Mouse (Mus musculus): Measurements from ENCODE around the gene Ado. TPM values are rescaled to one million over a fixed set of nuclear protein-coding genes. Genes with fewer than 3 reads are reported as not detected.
A peak's percentile ranks its signal among the peaks of the same experiment; 100 is the strongest.

The Ado gene
- 15.5 and 15.9 TPM in 2 replicates for total RNA-seq (2015)
- 19.7 and 21.2 TPM in 2 replicates for total RNA-seq (2017)

DNA sequence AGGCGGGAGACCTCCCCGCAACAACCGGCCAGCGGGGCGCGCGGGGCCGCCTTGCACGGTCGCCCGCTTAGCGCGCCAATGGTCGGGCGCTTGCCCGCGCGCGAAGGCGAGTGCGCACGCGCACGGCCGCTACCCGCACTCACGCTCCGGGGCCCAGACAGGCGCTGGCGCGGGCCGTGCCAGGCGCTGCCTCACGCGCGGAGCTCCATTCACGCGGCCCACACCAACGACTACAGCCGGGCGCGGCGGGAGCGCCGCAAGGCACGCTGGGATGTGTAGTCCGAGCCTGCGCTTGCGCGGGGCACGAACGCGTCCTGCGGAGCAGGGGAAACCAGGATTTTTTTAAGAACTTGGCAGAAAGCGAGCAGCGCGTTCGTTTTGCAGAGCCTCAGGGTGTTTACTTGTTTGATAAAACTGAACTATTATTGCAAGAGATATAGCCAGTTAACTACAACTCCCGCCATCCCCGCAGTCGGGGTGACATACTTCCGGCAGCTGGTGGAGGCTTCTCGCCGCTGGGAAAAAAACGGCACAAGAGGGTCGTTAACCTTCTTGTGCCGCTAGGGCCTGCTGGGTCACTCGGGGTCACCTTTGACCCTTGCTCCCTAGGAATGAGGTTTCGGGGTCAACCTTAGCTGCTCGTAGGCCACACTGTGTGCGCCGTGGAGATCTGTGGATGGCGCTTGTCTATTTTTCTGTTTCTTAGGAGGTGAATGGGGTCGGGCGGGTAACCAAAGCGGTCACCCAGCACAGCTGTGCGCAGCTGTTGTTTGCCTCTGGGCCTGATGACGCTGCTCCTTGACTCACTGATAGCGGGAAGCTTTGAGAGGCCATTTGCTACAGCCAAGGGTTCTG, at the start of gene Ado:
Gene Ado (minus strand): TSS at position 79 of the 855 bp plus-strand sequence.
- peak; percentile 81 for ATAC-seq (replicated peaks; ENCODE audit: poor library complexity)

- peak; percentile 50; the same call in 1 of the 2 replicates for ATAC-seq (replicated peaks; ENCODE audit: poor library complexity)
Observed at GRCm38 (mm10) chr10:67595278-67595677, 46.5 kb upstream of the Ado start.

GRCm38 (mm10) chr10:67585873-67586610, 37.3 kb upstream of the Ado start:
- ATAC-seq (replicated peaks; ENCODE audit: poor library complexity): no peak

- peak; percentile 82 for ATAC-seq (replicated peaks; ENCODE audit: poor library complexity)
Observed at GRCm38 (mm10) chr10:67581698-67582285, 33.0 kb upstream of the Ado start.

DNA sequence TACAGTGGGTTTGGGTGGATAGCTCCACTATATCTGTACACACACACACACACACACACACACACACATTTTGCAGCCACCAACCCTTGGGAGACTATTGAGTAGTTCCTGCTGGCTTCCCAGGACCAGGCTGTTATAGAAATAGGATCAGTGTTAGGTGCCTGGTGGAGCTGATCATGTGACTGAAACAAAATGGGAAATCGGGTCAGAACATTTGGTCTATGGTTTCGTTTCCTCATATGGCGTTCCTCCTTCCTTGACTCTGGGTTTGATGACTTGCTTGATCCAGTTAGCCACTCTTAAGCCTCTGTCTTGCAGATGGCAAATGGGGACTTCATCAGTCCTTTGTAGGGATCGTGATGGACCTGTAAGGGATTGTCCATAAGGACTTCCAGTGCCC, 31.1 kb upstream of the Ado start:
- ATAC-seq (replicated peaks; ENCODE audit: poor library complexity): peak; percentile 40; the same call in 1 of the 2 replicates

- ATAC-seq (replicated peaks; ENCODE audit: poor library complexity): no peak
Observed at GRCm38 (mm10) chr10:67573310-67573709, 24.6 kb upstream of the Ado start.

DNA sequence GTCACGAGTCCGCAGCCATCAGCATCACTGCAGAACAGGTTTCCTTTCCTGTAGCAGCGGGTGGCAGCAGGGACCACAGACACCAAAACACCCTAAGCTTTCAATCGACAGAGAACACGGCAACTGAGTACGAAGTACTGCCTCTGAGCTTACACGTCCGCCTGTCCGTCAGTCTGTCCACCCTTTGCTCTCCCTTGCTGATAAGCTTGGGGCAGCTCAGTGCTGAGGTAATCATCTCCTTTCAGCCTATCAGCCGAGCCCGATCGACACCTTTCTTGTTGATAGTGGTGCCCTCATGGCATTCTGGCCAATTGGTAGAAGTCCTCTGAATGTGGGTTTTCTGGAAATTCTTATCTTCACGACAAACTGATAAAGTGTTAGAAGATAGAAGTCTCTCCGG, 22.7 kb upstream of the Ado start:
- no peak for ATAC-seq (replicated peaks; ENCODE audit: poor library complexity)

DNA sequence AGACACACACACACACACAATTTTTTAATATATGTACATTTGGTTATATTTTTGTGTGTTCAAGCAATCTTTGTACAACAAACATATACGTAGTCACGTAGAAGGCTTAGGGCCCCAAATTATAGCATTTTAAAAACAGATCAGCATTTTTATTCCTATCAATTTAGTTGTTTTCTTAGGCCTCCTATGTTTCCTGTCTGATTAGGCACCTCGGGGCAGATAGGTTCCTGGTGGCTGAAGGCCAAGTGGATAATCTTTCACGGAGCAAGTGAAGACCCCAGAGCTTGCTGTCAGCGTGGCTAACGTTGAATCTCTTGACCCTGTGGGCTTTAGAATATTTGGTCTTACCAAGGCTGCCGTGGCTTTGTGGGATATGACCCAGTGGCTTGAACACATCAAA, 20.8 kb upstream of the Ado start:
- ATAC-seq (replicated peaks; ENCODE audit: poor library complexity): 0 out of 2 replicates have a peak, but pooled peaks have one; percentile 9

DNA sequence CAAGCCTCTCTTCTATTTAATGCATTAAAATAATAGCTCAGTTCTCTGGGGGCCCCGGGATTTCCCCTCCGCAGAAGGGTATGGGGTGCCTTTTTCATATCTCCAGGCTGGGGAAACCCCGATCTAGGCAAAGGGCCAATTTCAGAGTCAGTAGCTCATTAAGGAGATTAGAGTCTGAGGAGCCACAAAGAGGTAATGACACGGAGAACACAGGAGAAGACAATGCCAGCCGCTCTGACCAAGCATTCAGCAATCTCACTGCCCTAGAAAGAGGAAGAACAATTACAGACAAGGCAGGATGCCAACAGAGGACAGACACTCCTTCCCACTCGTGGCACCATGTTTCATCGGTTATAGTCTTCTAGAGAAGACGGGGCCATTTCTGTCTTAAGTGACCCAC, 17.3 kb upstream of the Ado start:
- ATAC-seq (replicated peaks; ENCODE audit: poor library complexity): peak; percentile 91

DNA sequence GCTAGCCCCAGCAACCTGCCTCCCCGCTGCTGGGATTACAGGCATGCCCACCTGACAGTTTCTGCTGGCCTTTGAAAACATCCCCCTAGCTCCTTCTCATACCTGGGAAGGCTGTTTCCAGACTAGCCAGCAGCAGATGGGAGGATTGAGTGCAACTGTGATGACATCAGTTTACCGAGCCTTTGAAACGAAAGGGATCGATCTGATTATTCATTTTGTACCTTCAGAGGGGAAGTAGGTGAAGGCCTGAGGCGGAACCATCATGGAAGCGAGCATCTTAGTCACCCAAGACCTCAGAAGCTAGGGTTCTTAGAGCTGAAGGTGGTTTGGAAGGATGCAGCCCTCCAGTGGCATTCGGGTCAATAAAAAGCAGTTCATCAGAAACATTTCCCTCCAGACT, 15.8 kb upstream of the Ado start:
- no peak for ATAC-seq (replicated peaks; ENCODE audit: poor library complexity)

DNA sequence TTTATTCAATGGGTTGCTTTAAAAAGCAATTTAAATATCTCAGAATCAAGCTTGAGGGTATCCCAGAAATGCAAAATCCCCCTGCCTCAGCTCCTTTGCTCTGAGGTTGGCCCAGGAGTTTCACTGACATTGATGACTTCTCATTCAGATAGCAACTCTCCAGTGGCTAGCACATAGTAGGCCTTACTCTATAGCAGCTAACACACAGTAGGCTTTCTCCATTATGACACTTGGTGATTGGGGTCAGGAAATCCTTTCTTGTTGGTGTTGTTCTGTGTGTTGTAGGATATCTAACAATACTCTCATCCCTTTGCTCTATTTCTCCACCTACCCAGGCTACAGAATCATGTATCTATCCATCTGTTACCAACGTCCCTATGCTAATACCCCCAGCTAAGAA, 12.4 kb upstream of the Ado start:
- no peak for ATAC-seq (replicated peaks; ENCODE audit: poor library complexity)

DNA sequence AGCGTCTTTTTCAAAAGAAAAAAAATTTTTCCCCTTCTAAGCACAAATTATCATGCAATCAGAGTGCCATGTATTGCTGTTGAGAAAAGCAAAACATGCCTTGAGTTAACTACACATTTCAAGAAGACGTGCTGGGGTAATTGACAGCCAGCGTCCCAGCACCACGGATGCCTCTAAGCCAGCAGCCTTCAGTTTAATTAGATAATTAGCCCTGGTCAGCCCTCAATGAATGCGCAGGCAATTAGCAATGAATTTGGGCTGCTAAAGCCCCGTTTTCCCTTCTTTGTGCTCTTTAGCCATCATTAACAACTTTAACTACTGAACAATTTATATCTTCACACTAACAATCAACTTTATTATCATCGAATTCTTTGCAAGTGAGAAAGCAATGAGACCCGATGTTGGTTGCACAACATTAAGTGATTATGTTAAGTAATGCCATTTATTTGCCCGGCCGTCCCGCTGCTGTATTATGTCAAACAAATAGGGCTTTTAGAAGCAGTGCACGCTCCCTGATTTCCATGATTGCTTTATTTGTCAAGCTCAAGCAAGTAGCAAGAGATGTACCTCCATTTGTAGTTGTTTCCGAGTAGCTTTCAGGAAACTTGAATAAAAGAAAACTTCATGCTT, 11.1 kb upstream of the Ado start:
- ATAC-seq (replicated peaks; ENCODE audit: poor library complexity): no peak

- no peak for ATAC-seq (replicated peaks; ENCODE audit: poor library complexity)
Observed at GRCm38 (mm10) chr10:67558053-67558452, 9.3 kb upstream of the Ado start.

DNA sequence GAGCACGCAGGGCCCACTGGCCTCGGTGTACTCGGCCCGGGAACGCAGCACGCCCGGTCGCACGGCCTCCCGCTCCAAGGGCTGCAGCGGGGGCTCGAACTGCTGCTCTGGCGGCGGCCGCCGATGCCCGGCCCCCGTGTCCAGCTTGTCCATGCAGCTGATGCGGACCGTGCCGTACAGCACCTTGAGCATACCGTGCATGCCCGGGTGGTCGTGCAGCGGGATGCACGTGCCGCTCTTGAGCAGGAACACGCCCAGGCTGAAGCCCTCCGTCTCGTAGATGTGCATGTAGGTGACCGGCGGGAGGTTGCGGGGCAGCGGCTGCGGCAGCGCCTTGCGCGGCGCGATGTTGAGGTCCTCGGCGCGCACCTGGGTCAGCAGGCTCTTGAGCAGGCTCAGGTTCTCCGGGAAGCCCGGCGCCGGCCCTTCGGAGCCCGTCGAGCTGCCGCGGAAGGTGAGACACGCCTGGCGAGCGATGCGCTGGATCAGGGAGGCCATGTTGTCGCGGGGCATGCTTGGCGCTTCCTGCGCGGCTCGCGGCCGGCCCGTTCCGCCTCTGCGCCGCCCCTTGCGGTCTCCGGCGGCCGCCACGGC, 397 bp downstream of the Ado start:
- no peak for ATAC-seq (replicated peaks; ENCODE audit: poor library complexity)

GRCm38 (mm10) chr10:67547850-67548260, 900 bp downstream of the Ado start:
- ATAC-seq (replicated peaks; ENCODE audit: poor library complexity): no peak

- ATAC-seq (replicated peaks; ENCODE audit: poor library complexity): no peak
Observed at GRCm38 (mm10) chr10:67540591-67540990, 8.2 kb downstream of the Ado start.

- ATAC-seq (replicated peaks; ENCODE audit: poor library complexity): no peak
Observed at GRCm38 (mm10) chr10:67539401-67539730, 9.4 kb downstream of the Ado start.

DNA sequence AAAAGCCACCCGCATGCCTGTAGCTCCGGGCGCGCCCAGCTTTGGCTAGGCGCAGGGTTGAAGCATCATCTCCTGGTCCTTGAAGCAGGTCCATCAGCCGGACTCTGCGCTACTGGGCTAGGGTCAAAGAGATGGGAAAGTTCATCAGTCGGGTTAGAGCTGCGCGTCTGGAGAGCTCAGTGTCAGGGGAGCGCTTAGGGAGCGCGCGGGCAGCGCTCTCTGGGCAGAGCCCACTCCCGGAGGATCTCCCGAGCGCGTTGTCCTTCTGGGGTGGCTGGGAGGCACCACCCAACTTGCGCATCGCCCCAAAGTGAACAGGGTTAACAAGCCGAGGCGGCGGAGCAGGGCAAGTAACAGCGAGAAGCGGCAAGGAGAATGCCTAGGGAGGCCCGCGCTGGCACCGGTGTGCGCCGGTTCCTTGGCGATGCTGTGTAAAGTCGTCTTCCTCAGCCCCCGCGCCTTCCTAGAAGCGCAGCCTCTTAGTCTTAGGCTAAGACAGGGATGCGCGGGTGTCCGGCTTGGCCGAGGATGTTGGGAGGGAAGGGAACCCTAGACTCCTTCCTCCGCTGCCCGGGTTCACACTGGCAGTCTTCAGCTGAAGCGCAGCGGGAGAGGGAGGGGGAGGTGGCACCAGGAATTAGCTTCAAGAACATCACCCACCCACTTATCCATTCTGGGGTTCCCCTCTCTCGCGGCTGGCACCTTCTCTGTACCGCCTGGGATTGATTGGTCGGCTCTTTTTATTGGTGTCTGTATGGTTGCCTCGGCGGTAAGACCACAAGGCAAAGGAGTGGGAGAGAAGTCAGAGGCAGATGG, 10.0 kb downstream of the Ado start:
- no peak for ATAC-seq (replicated peaks; ENCODE audit: poor library complexity)

DNA sequence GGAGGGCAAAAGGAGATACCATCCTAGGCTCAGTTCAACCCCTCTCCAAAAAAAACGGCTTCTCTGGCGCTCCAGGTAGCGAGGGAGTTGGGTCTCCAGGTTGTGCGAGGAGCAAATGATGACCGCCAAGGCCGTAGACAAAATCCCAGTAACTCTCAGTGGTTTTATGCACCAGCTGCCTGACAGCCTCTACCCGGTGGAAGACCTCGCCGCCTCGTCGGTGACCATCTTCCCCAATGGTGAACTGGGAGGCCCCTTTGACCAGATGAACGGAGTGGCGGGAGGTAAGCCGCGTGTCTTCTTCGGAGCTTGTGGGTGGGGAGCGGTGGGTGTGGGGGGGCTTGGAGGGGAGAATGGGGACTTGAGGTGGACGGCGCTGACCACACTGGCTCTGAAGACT, 10.6 kb downstream of the Ado start:
- ATAC-seq (replicated peaks; ENCODE audit: poor library complexity): no peak

Measured in megakaryocyte progenitor cell, adult 5-6 weeks (primary cell).